Mouse (Mus musculus) myocyte (in vitro differentiated cells): ENCODE measurements around the gene Prg2.

ENCODE experiments used
- E2F4 ChIP-seq: IDR thresholded peaks from one replicate; pipeline ENCODE4 v1.6.1; 2011; ENCODE audit warnings: mild to moderate bottlenecking, control low read depth, moderate library complexity; ENCODE audit not compliant: insufficient read depth
- POLR2A ChIP-seq: IDR thresholded peaks from one replicate; pipeline ENCODE4 v1.6.1; 2011; ENCODE audit warnings: low read depth, mild to moderate bottlenecking, control low read depth, moderate library complexity; ENCODE audit not compliant: insufficient read length

- no peak for TF ChIP-seq POLR2A
- no peak for TF ChIP-seq E2F4
Observed at GRCm38 (mm10) chr2:84935065-84935464, 45.2 kb upstream of the Prg2 start.
